Mouse (Mus musculus): Measurements from ENCODE around the gene Phgr1.

DNA sequence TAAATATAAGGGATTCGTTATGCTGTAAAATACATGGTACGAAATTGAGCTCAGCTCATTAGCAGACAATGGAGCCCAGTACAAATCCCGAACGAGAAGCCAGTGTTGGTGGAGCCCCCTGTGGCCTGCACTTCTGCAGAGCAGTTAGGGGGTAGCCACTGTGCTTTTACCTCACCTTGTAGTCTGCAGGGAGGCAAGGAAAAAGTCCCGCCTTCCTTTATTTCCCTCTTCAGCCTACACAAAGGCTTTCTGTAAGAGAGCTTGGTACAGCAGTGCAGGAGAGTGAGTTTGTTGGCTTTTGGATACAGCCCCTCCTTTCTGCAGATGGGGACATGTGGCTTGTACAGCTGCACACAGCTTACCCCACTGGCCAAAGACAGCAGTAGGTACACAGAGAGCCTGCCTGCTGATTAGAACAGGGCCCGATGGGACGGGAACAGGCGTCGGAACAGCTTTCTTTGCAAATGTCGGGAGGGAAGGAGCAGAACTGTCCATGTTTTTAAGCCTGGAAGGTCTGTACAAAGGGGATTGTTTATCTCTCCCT is 23.2 kb upstream of the Phgr1 start:
- TF ChIP-seq CTCF (IDR thresholded peaks at IDR 0.05; ENCODE audit: low read depth) (no peak), EP300 (IDR thresholded peaks at IDR 0.05; ENCODE audit: low read depth) (no peak)
